Mouse (Mus musculus) limb, embryonic 14.5 days (tissue): ENCODE data around the gene Thrsp. TPM values are rescaled to one million over a fixed set of nuclear protein-coding genes. Genes with fewer than 3 reads are reported as not detected.

ENCODE experiments used
- ATAC-seq: fragments of 200-750 bp; cut with Nextera tagmentation; 2 replicates; pipeline ENCODE4 v1.8.0; 2017; ENCODE audit warnings: low read depth, moderate number of reproducible peaks, moderate TSS enrichment; ENCODE audit not compliant: low FRiP score
- DNase-seq: peaks from one replicate; pipeline ENCODE4 v3.0.0-alpha.2; 2015; ENCODE audit warnings: low spot score
- H3K27ac ChIP-seq: fragments of 300-500 bp; sonication (generic); replicated peaks from 2 replicates; pipeline ENCODE4 v1.5.1; 2014; ENCODE audit warnings: low read depth, mild to moderate bottlenecking, low read length, moderate library complexity, mixed read lengths
- H3K27me3 ChIP-seq: fragments of 300-500 bp; sonication (generic); 2 replicates; pipeline ENCODE4 v1.6.1; 2014; ENCODE audit warnings: low read length, mixed read lengths; ENCODE audit not compliant: control insufficient read depth, insufficient read depth
- H3K36me3 ChIP-seq: fragments of 300-500 bp; sonication (generic); 2 replicates; pipeline ENCODE4 v1.6.1; 2014; ENCODE audit warnings: mild to moderate bottlenecking, low read length, moderate library complexity, mixed read lengths; ENCODE audit not compliant: control insufficient read depth, insufficient read depth
- H3K4me1 ChIP-seq: fragments of 300-500 bp; sonication (generic); 2 replicates; pipeline ENCODE4 v1.6.1; 2014; ENCODE audit warnings: antibody characterized with exemption, low read length, mixed read lengths; ENCODE audit not compliant: control insufficient read depth, insufficient read depth
- H3K4me2 ChIP-seq: fragments of 300-500 bp; sonication (generic); replicated peaks from 2 replicates; pipeline ENCODE4 v1.6.1; 2014; ENCODE audit warnings: low read depth, mild to moderate bottlenecking, low read length, moderate library complexity; ENCODE audit not compliant: severe bottlenecking
- H3K4me3 ChIP-seq: fragments of 300-500 bp; sonication (generic); replicated peaks from 2 replicates; pipeline ENCODE4 v1.5.1; 2014; ENCODE audit warnings: low read length
- H3K9ac ChIP-seq: fragments of 300-500 bp; sonication (generic); 2 replicates; pipeline ENCODE4 v1.6.1; 2014; ENCODE audit warnings: mild to moderate bottlenecking, low read depth, low read length, moderate library complexity; ENCODE audit not compliant: severe bottlenecking
- H3K9me3 ChIP-seq: fragments of 300-500 bp; sonication (generic); 2 replicates; pipeline ENCODE4 v1.6.1; 2016; ENCODE audit warnings: low read length; ENCODE audit not compliant: control insufficient read depth
- POLR2A ChIP-seq: fragments of 200-500 bp; IDR thresholded peaks from 2 replicates; pipeline ENCODE4 v1.8.0; 2012; ENCODE audit warnings: inconsistent platforms, mild to moderate bottlenecking, moderate library complexity, borderline replicate concordance; ENCODE audit not compliant: insufficient read depth, insufficient read length; ENCODE audit errors: extremely low read depth
- WGBS: fragments of 180-500 bp; shearing (Covaris S2); extraction: QIAGEN DNeasy Blood & Tissue Kit; methylation state at CpG from one replicate; pipeline ENCODE4 v1.1.7; 2014; 5-methylcytosine and 5-hydroxymethylcytosine counted together
- polyA plus RNA-seq, 2 experiments: library from polyadenylated mRNA; depleted of rRNA in 1 of 2; stranded (reverse) in 1 of 2; unstranded in 1 of 2; fragments of >200 nt; fragmentation: Nextera tagmentation in 1 of 2; extraction: Ambion mirVana in 1 of 2; gene quantifications; 2 replicates each; pipeline versions ENCODE4 v1.2.1 to v1.2.3; 2012 to 2014

Gene Thrsp
- polyA plus RNA-seq, 2 experiments, result 0.30 to 0.48 TPM

DNA sequence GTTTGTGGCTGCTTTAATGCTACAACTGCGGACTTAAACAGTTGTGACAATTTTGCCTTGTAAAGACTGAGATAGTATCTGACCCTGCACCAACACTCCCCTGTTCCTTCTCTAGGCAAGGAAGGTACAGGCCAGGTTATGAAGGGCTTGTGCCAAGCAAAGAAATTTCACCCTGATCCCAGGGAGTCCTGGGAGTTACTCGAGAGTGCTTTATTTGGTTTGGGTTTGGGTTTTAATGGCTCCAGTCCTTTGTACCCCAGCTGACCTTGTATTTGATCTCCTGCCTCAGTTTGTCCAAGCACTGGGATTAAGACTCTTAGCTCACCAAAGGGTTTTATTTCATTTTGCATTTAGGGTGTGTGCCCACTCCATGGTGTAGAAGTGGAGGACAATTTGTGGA lies 6.4 kb downstream of the Thrsp start:
- H3K27ac ChIP-seq, result no peak overlapping the region
- ATAC-seq (no peak), DNase-seq (no peak)
- H3K9ac ChIP-seq, result no peak overlapping the region
- no peaks in the 10 kb centered on the region for H3K27me3 ChIP-seq
- no peak for TF ChIP-seq POLR2A
- 84% methylated on average over 2 of the region's 2 CpGs for WGBS
- H3K4me3 ChIP-seq, result no peak overlapping the region
- no peaks in the 10 kb centered on the region for H3K9me3 ChIP-seq
- H3K4me2 ChIP-seq, result no peak overlapping the region
- H3K4me1 ChIP-seq, result peaks cover 8% of the 10 kb centered on the region; the same call in 1 of the 2 replicates
- H3K36me3 ChIP-seq, result peaks cover 38% of the 10 kb centered on the region

DNA sequence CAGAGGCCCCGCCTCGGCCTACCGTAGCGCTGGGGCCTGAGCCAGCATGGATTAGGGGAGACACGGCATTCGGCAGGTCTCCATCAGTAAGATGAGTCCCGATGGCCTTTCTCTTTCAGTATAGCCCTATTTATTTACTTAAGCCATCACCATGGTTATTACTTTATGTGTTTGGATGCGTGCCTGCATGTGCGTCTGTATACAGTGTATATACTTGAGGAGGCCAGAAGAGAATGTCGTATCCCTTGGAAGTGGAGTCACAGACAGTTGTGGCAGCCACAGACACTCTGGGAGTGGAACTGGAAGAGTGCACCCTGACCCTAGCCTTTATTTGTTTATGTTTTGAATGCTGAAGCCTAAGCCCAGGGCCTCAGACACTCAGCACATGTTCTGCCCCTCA lies 10.4 kb downstream of the Thrsp start:
- Histone ChIP-seq H3K9ac (no peak overlapping the region), H3K27me3 (no peaks in the 10 kb centered on the region), H3K4me1 (no peaks in the 10 kb centered on the region), H3K36me3 (peaks cover 43% of the 10 kb centered on the region), H3K4me3 (no peak overlapping the region), H3K9me3 (no peaks in the 10 kb centered on the region), H3K27ac (no peak overlapping the region), H3K4me2 (no peak overlapping the region)
- DNase-seq (peak; percentile 14), ATAC-seq (peak; percentile 24; the same call in 1 of the 2 replicates)
- TF ChIP-seq POLR2A, result no peak
- WGBS, result 86% methylated on average over 10 of the region's 10 CpGs

GRCm38 (mm10) chr7:97399960-97400715 lies 17.4 kb downstream of the Thrsp start, which contains the start of gene Ndufc2:
Gene Ndufc2 (plus strand): TSS chr7:97400003.
- Histone ChIP-seq H3K27me3 (no peaks in the 10 kb centered on the region), H3K9ac (peak within 1 kb of the TSS; percentile 94), H3K4me2 (peak within 1 kb of the TSS; percentile 52), H3K4me3 (peak within 1 kb of the TSS; percentile 79), H3K36me3 (peaks cover 10% of the 10 kb centered on the region; the same call in 1 of the 2 replicates), H3K4me1 (peaks cover 7% of the 10 kb centered on the region), H3K9me3 (no peaks in the 10 kb centered on the region), H3K27ac (peak within 1 kb of the TSS; percentile 82)
- TF ChIP-seq POLR2A, result peak; percentile 92; the same call in 1 of the 2 replicates
- DNase-seq (peak; percentile 85), ATAC-seq (peak; percentile 93)
- WGBS, result 3% methylated on average over 54 of the region's 54 CpGs

DNA sequence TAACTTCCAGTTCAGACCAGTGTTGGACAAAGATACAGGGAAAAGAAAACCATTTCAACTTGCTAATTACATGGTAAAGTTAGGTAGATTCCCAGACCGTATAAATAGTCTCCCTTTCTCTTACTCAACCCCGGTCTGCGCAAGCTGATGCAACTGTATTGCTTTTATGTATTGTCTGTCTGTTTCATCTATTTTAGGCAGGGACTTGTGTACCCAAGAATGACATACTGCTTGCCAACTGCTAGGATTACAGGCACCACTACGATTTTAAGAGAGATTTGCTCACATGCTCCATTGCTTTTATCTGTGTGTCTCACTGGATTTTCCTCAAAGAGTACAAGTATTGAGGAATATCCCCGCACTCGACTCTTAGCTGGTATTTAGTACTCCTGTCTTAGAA lies 18.6 kb downstream of the Thrsp start:
- H3K4me1 ChIP-seq, result peaks cover 7% of the 10 kb centered on the region
- DNase-seq (no peak), ATAC-seq (no peak)
- H3K9me3 ChIP-seq, result no peaks in the 10 kb centered on the region
- TF ChIP-seq POLR2A, result no peak
- no peak overlapping the region for H3K27ac ChIP-seq
- 91% methylated on average over 6 of the region's 6 CpGs for WGBS
- no peak overlapping the region for H3K4me3 ChIP-seq
- no peak overlapping the region for H3K4me2 ChIP-seq
- no peaks in the 10 kb centered on the region for H3K27me3 ChIP-seq
- peaks cover 10% of the 10 kb centered on the region; the same call in 1 of the 2 replicates for H3K36me3 ChIP-seq
- no peak overlapping the region for H3K9ac ChIP-seq

GRCm38 (mm10) chr7:97394375-97394774 lies 23.2 kb downstream of the Thrsp start:
- H3K9me3 ChIP-seq, result no peaks in the 10 kb centered on the region
- H3K27ac ChIP-seq, result no peak overlapping the region
- DNase-seq (no peak), ATAC-seq (no peak)
- H3K27me3 ChIP-seq, result no peaks in the 10 kb centered on the region
- H3K36me3 ChIP-seq, result peaks cover 25% of the 10 kb centered on the region
- no peak overlapping the region for H3K9ac ChIP-seq
- H3K4me1 ChIP-seq, result no peaks in the 10 kb centered on the region
- WGBS, result 74% methylated on average over 2 of the region's 2 CpGs
- no peak overlapping the region for H3K4me2 ChIP-seq
- no peak overlapping the region for H3K4me3 ChIP-seq
- no peak for TF ChIP-seq POLR2A

DNA sequence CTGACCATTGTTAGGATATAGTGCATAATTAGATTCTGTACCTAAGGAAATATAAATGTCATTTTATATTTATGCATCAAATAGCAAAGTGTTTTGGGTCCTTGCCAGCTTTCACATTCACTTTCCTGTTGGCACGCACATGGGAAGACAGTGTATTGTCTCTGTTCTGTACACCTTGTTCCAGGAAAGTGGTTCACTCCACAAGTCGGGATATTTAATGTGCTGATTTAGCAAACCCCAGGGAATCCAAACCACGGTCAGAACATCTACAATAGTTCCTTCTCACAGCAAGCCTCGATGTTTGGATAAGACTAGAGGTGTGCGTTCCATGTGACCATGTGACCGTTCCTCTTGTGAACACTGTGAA lies 25.5 kb downstream of the Thrsp start:
- ATAC-seq, result no peak
- Histone ChIP-seq H3K9me3 (no peaks in the 10 kb centered on the region), H3K36me3 (peaks cover 46% of the 10 kb centered on the region), H3K4me1 (no peaks in the 10 kb centered on the region), H3K27ac (no peak overlapping the region), H3K27me3 (no peaks in the 10 kb centered on the region), H3K4me3 (no peak overlapping the region), H3K4me2 (no peak overlapping the region), H3K9ac (no peak overlapping the region)
- no peak for DNase-seq
- TF ChIP-seq POLR2A, result no peak
- 90% methylated on average over 6 of the region's 6 CpGs for WGBS
